Mouse (Mus musculus): ENCODE measurements at regions not wholly inside any gene's neighbourhood (a gene's known extent, or its start where the extent isn't known, plus 50 kb on each side); places are given as distances from the start of the nearest gene placed in this dataset.

DNA sequence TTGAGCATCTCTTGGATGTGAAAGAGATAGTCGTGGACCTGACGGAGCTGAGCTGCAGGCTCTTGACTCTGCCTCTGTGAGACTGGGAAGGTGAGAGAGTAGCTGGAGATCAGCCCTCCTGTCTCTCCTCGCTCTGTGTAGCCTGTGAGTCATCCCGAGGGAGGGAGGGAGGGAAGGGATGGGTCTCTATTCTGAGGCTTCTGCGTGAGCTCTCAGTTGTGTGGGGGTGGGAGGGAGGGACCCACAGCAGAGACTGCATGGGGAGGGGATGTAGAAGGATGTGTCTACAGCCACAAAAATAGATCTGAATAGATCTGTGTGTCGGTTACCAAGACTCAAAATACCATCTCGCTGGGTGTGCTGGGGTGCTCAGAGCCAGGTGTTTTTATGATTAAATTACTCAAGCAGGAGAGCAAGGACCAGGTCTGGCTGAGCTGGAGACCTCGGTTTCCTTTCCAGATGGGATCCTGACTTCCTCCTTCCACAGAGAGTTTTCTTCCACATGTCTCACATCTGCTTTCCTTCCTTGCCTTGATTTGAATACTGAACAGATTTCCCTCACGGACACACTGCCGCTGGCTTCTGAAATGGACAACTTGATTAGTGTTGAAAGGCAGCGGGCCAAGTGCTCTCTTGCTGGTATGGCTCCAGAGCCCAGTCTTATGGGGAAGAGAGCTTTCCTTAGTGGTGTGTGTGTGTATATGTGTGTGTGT lies 71.4 kb upstream of the 1700024P04Rik start:
- H3K4me1 ChIP-seq (ENCODE audit: control insufficient read depth, insufficient read depth, insufficient read length, low read length): no peaks in the 10 kb centered on the region
- H3K27ac ChIP-seq (replicated peaks; ENCODE audit: low read depth, low read length): no peak overlapping the region
- no peak overlapping the region for H3K4me3 ChIP-seq (ENCODE audit: insufficient read depth, low read depth, low read length)

- Histone ChIP-seq H3K4me1 (ENCODE audit: control insufficient read depth, insufficient read depth, insufficient read length, low read length) (no peaks in the 10 kb centered on the region), H3K27ac (replicated peaks; ENCODE audit: low read depth, low read length) (no peak overlapping the region), H3K4me3 (ENCODE audit: insufficient read depth, low read depth, low read length) (no peak overlapping the region)
These were observed 67.7 kb upstream of the 1700024P04Rik start for GRCm38 (mm10) chr13:99052076-99052475.

DNA sequence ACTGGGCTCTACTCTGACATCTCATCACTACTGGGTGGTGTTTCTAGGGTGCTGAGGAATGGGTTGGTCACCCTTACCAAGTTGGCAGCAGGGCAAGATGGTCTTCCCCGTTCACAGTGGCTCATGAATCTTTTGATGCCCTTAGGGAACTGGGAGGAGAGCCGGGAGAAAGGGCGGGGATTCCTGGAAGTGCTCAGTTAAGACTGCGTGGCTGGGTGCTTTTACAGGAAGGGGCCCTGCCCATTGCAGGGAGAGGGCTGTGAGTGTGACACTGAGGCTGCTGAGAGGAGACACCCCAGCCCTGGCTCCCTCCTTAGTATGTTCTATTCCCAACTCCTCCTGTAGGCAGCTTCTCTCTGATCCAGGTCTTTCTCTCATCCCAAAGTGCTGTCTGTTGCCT lies 65.3 kb upstream of the 1700024P04Rik start:
- no peak overlapping the region for H3K4me3 ChIP-seq (ENCODE audit: insufficient read depth, low read depth, low read length)
- no peaks in the 10 kb centered on the region for H3K4me1 ChIP-seq (ENCODE audit: control insufficient read depth, insufficient read depth, insufficient read length, low read length)
- H3K27ac ChIP-seq (replicated peaks; ENCODE audit: low read depth, low read length): no peak overlapping the region

DNA sequence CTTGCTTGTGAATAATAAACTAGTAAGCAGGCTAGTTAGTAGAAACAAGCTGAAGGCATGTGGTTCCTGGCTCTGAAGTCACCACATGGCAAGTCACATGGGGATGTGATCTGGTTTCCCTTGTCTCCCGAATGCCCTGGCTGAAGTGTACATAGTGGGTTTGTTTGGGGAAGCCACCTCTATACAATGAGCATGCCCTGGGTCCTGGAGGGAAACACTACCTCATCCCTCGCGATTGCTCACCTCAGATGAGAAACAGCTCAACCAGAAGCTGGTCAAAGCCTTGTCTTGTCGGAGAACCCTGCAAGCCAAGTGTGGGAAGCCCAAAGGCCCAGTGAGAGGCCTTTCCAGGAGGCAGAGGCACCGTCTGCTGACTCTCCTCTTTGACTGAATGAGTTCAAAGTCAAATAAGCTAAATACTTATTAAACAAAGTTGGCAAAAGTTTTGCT lies 64.3 kb upstream of the 1700024P04Rik start:
- Histone ChIP-seq H3K4me3 (ENCODE audit: insufficient read depth, low read depth, low read length) (no peak overlapping the region), H3K27ac (replicated peaks; ENCODE audit: low read depth, low read length) (no peak overlapping the region), H3K4me1 (ENCODE audit: control insufficient read depth, insufficient read depth, insufficient read length, low read length) (no peaks in the 10 kb centered on the region)

DNA sequence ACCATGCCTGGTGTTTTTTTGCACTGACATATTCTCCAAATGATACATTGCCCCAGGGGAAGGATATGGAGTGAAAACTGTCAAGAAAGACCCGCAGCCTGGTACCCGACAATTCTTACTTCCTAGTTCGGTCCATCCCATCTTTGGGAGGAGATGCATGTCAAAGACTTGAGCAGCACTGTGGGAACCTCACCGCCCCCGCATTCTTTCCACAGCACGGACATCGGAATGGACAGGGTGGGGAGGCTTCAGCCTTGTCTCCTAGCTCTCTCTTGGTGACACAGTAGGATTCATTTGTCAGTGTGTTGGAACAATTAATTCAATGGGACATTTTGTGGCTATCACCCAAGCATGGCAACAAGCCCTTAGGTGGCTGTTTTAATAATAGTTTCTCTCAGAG lies 62.9 kb upstream of the 1700024P04Rik start:
- Histone ChIP-seq H3K4me1 (ENCODE audit: control insufficient read depth, insufficient read depth, insufficient read length, low read length) (no peaks in the 10 kb centered on the region), H3K4me3 (ENCODE audit: insufficient read depth, low read depth, low read length) (no peak overlapping the region), H3K27ac (replicated peaks; ENCODE audit: low read depth, low read length) (no peak overlapping the region)

DNA sequence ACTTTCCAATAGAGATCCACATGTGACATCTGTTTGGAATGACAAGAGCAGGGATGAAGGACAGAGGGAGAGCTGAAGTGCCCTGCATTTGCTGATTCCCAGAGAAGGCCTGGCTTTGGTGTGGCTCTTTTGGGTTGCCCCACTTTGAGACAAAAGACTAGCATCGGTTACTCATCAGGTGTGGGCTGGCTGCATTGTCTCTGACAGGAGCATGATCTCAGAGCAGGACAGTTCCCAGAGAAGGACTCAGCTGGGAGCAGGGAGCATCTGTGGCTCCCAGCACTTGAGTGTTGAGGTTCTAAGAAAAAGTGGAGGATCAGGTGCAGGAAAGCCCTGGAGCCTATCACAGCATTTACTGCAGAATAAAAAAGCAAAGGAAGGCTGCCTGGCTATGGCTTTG lies 62.4 kb upstream of the 1700024P04Rik start:
- H3K4me3 ChIP-seq (ENCODE audit: insufficient read depth, low read depth, low read length): no peak overlapping the region
- H3K27ac ChIP-seq (replicated peaks; ENCODE audit: low read depth, low read length): no peak overlapping the region
- H3K4me1 ChIP-seq (ENCODE audit: control insufficient read depth, insufficient read depth, insufficient read length, low read length): no peaks in the 10 kb centered on the region

DNA sequence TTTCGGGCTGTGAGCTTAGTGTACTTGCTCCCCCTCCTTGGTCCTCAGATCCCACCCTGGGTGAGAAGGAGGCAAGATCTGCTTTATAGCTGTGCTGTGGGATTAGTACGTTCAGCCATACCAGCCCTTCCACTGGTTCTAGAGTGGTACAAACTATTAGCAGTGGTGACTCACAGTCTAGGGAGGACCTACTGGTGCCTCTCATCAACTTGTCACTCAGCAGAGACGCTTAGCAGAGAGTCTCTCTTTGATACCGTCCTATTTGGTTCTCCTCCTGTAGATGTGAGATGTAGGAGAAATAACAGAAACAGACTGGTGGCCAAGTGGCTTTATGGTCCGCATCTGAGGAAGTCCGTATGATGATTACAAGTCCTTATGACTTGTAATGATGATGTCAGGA lies 57.7 kb upstream of the 1700024P04Rik start:
- H3K4me3 ChIP-seq (ENCODE audit: insufficient read depth, low read depth, low read length): no peak overlapping the region
- no peaks in the 10 kb centered on the region for H3K4me1 ChIP-seq (ENCODE audit: control insufficient read depth, insufficient read depth, insufficient read length, low read length)

GRCm38 (mm10) chr13:99041256-99041655 lies 56.9 kb upstream of the 1700024P04Rik start:
- H3K4me3 ChIP-seq (ENCODE audit: insufficient read depth, low read depth, low read length): no peak overlapping the region
- no peaks in the 10 kb centered on the region for H3K4me1 ChIP-seq (ENCODE audit: control insufficient read depth, insufficient read depth, insufficient read length, low read length)
- no peak overlapping the region for H3K27ac ChIP-seq (replicated peaks; ENCODE audit: low read depth, low read length)

More for the DNA sequence above, 57.7 kb upstream of the 1700024P04Rik start:
- H3K27ac ChIP-seq (replicated peaks; ENCODE audit: low read depth, low read length): no peak overlapping the region

GRCm38 (mm10) chr13:99040846-99041245 lies 56.5 kb upstream of the 1700024P04Rik start:
- H3K4me1 ChIP-seq (ENCODE audit: control insufficient read depth, insufficient read depth, insufficient read length, low read length): no peaks in the 10 kb centered on the region
- no peak overlapping the region for H3K27ac ChIP-seq (replicated peaks; ENCODE audit: low read depth, low read length)
- no peak overlapping the region for H3K4me3 ChIP-seq (ENCODE audit: insufficient read depth, low read depth, low read length)

- no peaks in the 10 kb centered on the region for H3K4me1 ChIP-seq (ENCODE audit: control insufficient read depth, insufficient read depth, insufficient read length, low read length)
- no peak overlapping the region for H3K27ac ChIP-seq (replicated peaks; ENCODE audit: low read depth, low read length)
- no peak overlapping the region for H3K4me3 ChIP-seq (ENCODE audit: insufficient read depth, low read depth, low read length)
These were observed 55.8 kb upstream of the 1700024P04Rik start for GRCm38 (mm10) chr13:99040171-99040570.

GRCm38 (mm10) chr13:99039063-99039385 lies 54.7 kb upstream of the 1700024P04Rik start:
- Histone ChIP-seq H3K27ac (replicated peaks; ENCODE audit: low read depth, low read length) (no peak overlapping the region), H3K4me1 (ENCODE audit: control insufficient read depth, insufficient read depth, insufficient read length, low read length) (no peaks in the 10 kb centered on the region), H3K4me3 (ENCODE audit: insufficient read depth, low read depth, low read length) (no peak overlapping the region)

GRCm38 (mm10) chr13:99038198-99039062 lies 54.1 kb upstream of the 1700024P04Rik start:
- Histone ChIP-seq H3K4me1 (ENCODE audit: control insufficient read depth, insufficient read depth, insufficient read length, low read length) (no peaks in the 10 kb centered on the region), H3K4me3 (ENCODE audit: insufficient read depth, low read depth, low read length) (no peak overlapping the region)

DNA sequence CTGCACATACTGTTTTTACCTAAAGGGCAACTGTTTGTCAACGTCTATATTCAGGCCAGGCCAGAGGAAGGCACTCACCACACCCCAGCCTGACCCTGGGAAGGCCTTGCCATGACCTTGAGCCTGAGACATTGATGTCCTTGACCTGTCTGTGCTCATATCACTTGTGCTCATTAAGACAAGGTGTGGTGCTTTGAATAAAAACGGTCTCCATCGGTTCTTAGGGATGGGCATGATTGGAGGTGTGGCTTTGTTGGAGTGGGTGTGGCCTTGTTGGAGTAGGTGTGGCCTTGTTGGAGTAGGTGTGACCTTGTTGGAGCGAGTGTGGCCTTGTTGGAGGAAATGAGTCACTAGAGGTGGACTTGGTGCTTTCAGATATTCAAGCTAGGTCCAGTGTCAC lies 52.8 kb upstream of the 1700024P04Rik start:
- H3K4me3 ChIP-seq (ENCODE audit: insufficient read depth, low read depth, low read length): no peak overlapping the region

More at GRCm38 (mm10) chr13:99038198-99039062, 54.1 kb upstream of the 1700024P04Rik start:
- no peak overlapping the region for H3K27ac ChIP-seq (replicated peaks; ENCODE audit: low read depth, low read length)

More for the DNA sequence above, 52.8 kb upstream of the 1700024P04Rik start:
- Histone ChIP-seq H3K4me1 (ENCODE audit: control insufficient read depth, insufficient read depth, insufficient read length, low read length) (no peaks in the 10 kb centered on the region), H3K27ac (replicated peaks; ENCODE audit: low read depth, low read length) (no peak overlapping the region)

Measured in brown adipose tissue, adult 24 weeks (tissue).